Mouse (Mus musculus) telencephalon, adult 2 months (tissue): ENCODE results near the gene Plcz1.

Experiments used
- DNase-seq: peaks from one replicate; pipeline ENCODE4 v3.0.0-alpha.2; 2011; ENCODE audit warnings: low read depth, low spot score

Gene Plcz1

GRCm38 (mm10) chr6:139947106-139947879 lies 94.0 kb downstream of the Plcz1 start:
- DNase-seq = no peak
